Mouse (Mus musculus): ENCODE data around the gene Prom1. TPM values are rescaled to one million over a fixed set of nuclear protein-coding genes. Genes with fewer than 3 reads are reported as not detected.

Prom1 gene
- polyA plus RNA-seq (2014; fragmentation: Illumina TruSeq; extraction: RNeasy Lipid Tissue Mini Kit (QIAGEN cat#74804); ENCODE audit: low read depth, low replicate concordance), result 708 TPM

DNA sequence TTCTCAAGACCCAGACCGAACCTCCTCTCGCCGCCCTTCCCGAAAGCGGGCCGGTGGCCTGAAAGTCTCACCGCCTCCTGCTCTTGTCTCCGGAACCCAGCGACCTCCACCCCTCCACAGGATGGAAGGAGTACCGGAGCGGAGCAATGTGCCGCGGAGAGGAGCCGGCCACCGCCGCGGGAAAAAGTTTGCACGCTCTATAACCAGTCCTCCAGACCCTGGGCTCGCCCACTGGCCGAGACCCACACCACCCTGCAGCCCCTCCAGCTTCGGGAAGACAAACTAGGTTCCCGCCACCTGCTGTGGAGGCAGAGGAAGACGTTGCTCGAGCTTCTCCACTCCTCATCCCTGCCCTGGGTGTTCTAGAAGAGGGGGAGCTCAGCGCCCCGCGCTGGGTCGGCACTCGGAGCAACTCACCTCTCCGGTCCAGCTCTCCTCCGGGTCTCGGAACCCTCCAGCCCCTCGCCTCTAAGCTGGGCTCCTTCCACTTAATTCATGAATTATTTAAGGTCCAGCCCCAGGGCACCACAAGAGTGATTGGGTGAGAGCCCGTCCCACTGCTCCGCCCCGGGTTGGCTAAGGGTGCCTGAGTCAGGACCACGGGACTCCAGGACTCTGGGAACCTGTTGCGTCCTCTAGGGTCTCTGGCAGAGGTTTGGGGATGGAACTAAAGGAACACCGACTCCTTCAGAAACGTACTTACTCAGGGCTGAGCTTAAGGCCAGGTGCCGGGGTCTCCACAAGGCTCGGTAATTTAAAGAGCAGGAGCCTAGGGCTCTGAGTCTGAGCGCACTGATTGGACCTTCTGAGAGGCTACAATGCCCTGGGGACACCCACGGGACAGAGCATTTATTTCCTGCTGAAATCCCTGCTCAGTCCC, at the start of gene Prom1:
TSS of gene Prom1 (minus strand) at position 802 of the 880 bp plus-strand sequence.

DNA sequence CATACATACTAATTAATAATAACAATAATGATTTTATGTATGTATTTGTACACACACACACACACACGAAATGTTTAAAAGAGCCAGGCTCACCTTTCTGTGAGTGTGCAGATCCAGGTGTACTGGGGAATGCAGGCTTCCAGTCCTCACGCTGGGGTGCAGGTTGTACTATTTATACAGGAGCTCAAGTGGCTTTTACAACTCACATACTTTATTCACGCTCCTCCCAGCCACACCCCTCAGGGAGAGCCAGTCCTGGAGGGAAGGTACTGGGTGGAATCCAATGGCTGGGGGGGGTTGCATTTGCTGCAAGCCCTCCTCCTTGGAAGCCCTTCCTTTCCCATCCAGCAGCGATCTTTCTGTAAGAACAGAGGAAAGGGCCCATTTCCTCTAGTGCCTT, 120.2 kb downstream of the Prom1 start, which contains the start of gene Fgfbp1:
TSS of gene Fgfbp1 (minus strand) at position 160 of the 400 bp plus-strand sequence.

Other genes starting within 250 kb of the Prom1 start
- gene Cd38, start 233.5 kb downstream of the Prom1 start, polyA plus RNA-seq (2014; fragmentation: Illumina TruSeq; extraction: RNeasy Lipid Tissue Mini Kit (QIAGEN cat#74804); ENCODE audit: low read depth, low replicate concordance), result 367 TPM
- 1.4 TPM for gene Gm7879, start 188.9 kb downstream of the Prom1 start, polyA plus RNA-seq (2014; fragmentation: Illumina TruSeq; extraction: RNeasy Lipid Tissue Mini Kit (QIAGEN cat#74804); ENCODE audit: low read depth, low replicate concordance)
- gene Fgfbp1, start 120.3 kb downstream of the Prom1 start, polyA plus RNA-seq (2014; fragmentation: Illumina TruSeq; extraction: RNeasy Lipid Tissue Mini Kit (QIAGEN cat#74804); ENCODE audit: low read depth, low replicate concordance), result 42.5 TPM
- gene Tapt1, start 124.6 kb upstream of the Prom1 start, polyA plus RNA-seq (2014; fragmentation: Illumina TruSeq; extraction: RNeasy Lipid Tissue Mini Kit (QIAGEN cat#74804); ENCODE audit: low read depth, low replicate concordance), result 82.4 TPM